Mouse (Mus musculus): Measurements from ENCODE around the gene Iqgap3. TPM values are rescaled to one million over a fixed set of nuclear protein-coding genes. Genes with fewer than 3 reads are reported as not detected.

The Iqgap3 gene
- 1 to 10 TPM in 1 of 2 experiments, under 1 TPM in 1; 0.61 to 2.1 TPM for polyA plus RNA-seq (2017; shearing (Covaris generic))

GRCm38 (mm10) chr3:88081345-88082223, at the start of gene Iqgap3:
Iqgap3 (plus strand) TSS chr3:88081971.

GRCm38 (mm10) chr3:88042661-88043421, 38.9 kb upstream of the Iqgap3 start, which contains the start of gene Gpatch4:
Gpatch4 (plus strand) TSS chr3:88043108.

GRCm38 (mm10) chr3:88057902-88058696, 23.7 kb upstream of the Iqgap3 start, which contains the start of gene Naxe:
Naxe (minus strand) TSS chr3:88058495.

GRCm38 (mm10) chr3:88078204-88078603, 3.6 kb upstream of the Iqgap3 start, which contains the start of gene Ttc24:
Ttc24 (minus strand) TSS chr3:88078304.

GRCm38 (mm10) chr3:88141787-88142523, 60.2 kb downstream of the Iqgap3 start, which contains the start of gene Mef2d:
Mef2d (plus strand) TSS chr3:88142372.

Other genes with a start within 250 kb of the Iqgap3 start
- gene Sh2d2a, start 235.2 kb upstream of the Iqgap3 start, polyA plus RNA-seq (2017; shearing (Covaris generic)) = 100 to 1,000 TPM; 228 to 330 TPM
- 10 to 100 TPM; 13.8 to 16.3 TPM for gene Prcc, start 196.4 kb upstream of the Iqgap3 start, polyA plus RNA-seq (2017; shearing (Covaris generic))
- 100 to 1,000 TPM; 146 to 171 TPM for gene Hdgf, start 175.7 kb upstream of the Iqgap3 start, polyA plus RNA-seq (2017; shearing (Covaris generic))
- gene Mrpl24, start 162.5 kb upstream of the Iqgap3 start, polyA plus RNA-seq (2017; shearing (Covaris generic)) = 100 to 1,000 TPM; 105 to 156 TPM
- gene Isg20l2, start 151.7 kb upstream of the Iqgap3 start, polyA plus RNA-seq (2017; shearing (Covaris generic)) = 10 to 100 TPM; 35.7 to 42.3 TPM
- 10 to 100 TPM; 18.7 to 20.8 TPM for gene Rrnad1, start 151.3 kb upstream of the Iqgap3 start, polyA plus RNA-seq (2017; shearing (Covaris generic))
- under 1 TPM in 1 of 2 experiments, not detected in 1; 0.63 TPM for gene Crabp2, start 133.3 kb upstream of the Iqgap3 start, polyA plus RNA-seq (2017; shearing (Covaris generic))
- under 1 TPM in 1 of 2 experiments, not detected in 1; 0.15 TPM for gene Nes, start 110.9 kb upstream of the Iqgap3 start, polyA plus RNA-seq (2017; shearing (Covaris generic))
- gene Bcan, start 81.7 kb upstream of the Iqgap3 start, polyA plus RNA-seq (2017; shearing (Covaris generic)) = not detected
- not detected for gene Hapln2, start 54.4 kb upstream of the Iqgap3 start, polyA plus RNA-seq (2017; shearing (Covaris generic))
- gene Gpatch4, start 38.9 kb upstream of the Iqgap3 start, polyA plus RNA-seq (2017; shearing (Covaris generic)) = 10 to 100 TPM; 16.3 to 32.1 TPM
- 100 to 1,000 TPM in 1 of 2 experiments, 10 to 100 TPM in 1; 83.1 to 104 TPM for gene Naxe, start 23.5 kb upstream of the Iqgap3 start, polyA plus RNA-seq (2017; shearing (Covaris generic))
- gene Ttc24, start 3.7 kb upstream of the Iqgap3 start, polyA plus RNA-seq (2017; shearing (Covaris generic)) = under 1 TPM in 1 of 2 experiments, not detected in 1; 0.07 TPM
- 10 to 100 TPM; 71.6 to 97.8 TPM for gene Mef2d, start 60.4 kb downstream of the Iqgap3 start, polyA plus RNA-seq (2017; shearing (Covaris generic))
- gene Rhbg, start 172.7 kb downstream of the Iqgap3 start, polyA plus RNA-seq (2017; shearing (Covaris generic)) = under 1 TPM; 0.12 to 0.17 TPM
- not detected for gene Gm38392, start 205.2 kb downstream of the Iqgap3 start, polyA plus RNA-seq (2017; shearing (Covaris generic))
- gene Tsacc, start 215.0 kb downstream of the Iqgap3 start, polyA plus RNA-seq (2017; shearing (Covaris generic)) = 1 to 10 TPM; 4.3 to 6.7 TPM
- gene Cct3, start 215.1 kb downstream of the Iqgap3 start, polyA plus RNA-seq (2017; shearing (Covaris generic)) = 100 to 1,000 TPM; 267 to 334 TPM
- gene Glmp, start 243.1 kb downstream of the Iqgap3 start, polyA plus RNA-seq (2017; shearing (Covaris generic)) = 100 to 1,000 TPM; 268 to 447 TPM

All from activated CD4-positive, CD25-positive, alpha-beta regulatory T cell (primary cell).